Mouse (Mus musculus) thymus, postnatal 14 days (tissue): ENCODE data around the gene Chmp2a.
A peak's percentile ranks its signal among the peaks of the same experiment; 100 is the strongest.

ENCODE experiments used
- DNase-seq: peaks from one replicate; pipeline ENCODE4 v3.0.0; 2021

Chmp2a gene

DNA sequence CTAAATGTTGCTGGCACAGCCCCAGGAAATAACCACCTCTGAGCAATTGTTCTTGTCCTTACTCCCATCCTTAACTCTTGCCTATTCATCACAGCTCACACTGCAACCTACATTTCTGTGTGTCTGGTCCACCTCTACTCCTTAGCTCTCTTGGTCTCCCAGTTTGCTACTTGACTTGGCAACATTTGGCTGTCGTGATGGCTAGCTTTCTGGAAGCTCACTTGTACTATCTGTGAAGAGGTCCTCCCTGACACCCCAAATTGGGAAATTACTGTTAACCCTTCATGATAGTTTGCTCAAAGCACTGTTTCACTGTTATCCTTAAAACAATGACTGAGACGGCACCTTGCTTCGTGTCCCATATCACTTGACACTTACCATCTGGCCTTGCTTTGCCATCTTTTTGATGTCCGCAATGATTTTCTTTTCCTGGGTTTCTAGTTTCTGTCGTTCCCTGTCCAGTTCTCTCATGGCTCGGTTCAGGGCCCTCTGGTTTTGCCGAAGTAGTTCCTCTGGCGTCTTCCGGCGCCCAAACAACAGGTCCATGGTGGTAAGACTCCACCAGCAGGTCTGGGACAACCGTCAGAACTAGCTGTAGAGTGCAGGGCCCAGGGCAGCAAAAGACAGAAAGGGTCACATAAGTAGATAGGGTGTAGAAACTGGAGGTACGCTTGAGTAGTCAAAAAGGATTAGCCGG, 1.0 kb downstream of the Chmp2a start:
- no peak for DNase-seq

DNA sequence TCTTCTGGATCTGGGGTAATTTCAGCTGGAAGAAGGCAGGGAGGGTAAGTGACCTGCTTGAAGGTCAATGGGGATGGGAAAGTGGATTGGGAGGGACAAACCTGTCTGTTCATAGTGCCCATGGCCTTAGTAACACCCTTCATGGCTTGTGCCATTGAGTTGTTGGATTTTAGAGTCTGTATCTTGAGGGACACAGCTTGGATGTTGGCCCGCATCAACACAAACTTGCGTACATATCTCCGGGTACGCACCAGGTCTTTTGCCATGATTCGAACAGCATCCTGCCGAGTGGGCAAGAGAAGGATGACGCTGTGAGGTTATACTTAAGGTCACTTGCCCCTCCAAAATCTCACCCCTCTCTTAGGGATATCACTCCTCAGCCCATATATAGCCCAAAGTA, 2.1 kb downstream of the Chmp2a start:
- no peak for DNase-seq

DNA sequence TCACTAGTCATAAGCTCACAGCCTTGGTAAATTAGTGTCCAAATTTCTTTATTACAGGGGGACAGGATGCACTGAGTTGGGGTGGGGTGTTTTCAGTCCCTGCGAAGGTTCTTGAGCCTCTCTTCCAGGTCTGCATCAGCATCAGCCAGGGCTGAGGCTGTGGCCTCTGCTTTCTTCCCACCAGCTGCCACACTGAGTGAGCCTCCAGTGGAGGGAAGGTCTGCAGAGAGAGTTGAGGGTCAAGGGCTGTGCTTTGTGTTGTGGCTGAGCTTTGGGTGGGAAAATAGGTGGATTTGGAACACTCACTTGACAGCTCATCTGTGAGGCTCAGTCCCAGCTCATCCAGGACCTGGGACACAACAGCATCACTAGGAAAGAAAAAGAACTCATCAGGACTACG, 2.6 kb downstream of the Chmp2a start:
- no peak for DNase-seq

DNA sequence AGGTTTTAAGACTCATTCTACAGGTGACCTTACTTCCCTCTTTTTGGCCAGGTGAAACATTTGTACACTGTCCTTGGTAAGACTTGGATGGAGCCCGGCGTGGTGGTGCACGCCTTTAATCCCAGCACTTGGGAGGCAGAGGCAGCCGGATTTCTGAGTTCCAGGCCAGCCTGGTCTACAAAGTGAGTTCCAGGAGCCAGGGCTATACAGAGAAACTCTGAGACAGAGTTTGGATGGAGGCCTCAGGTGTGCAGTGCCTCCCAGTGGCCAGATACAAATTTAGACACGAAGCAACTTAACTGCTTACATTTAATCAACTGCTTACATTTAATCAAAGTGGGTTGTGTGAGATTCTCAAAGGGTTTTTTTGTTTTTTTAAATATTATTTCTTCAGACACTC, 3.5 kb downstream of the Chmp2a start:
- no peak for DNase-seq

DNA sequence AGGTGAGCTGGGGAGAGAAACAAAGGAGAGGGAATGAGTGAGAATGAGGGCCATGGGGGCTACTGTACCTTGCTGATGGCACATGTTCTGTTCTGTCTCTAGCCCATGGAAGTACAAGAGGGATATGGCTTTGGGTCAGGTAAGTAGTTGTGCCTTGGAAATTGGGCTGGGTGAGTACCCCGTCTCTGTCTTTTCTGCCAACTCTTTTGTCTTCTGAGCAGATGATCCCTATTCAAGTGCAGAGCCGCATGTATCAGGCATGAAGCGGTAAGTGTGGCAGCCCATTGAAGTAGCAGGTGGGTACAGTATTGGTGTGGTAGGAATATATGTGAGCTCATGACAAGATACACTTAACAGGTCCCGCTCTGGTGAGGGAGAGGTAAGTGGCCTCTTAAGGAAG, 5.6 kb downstream of the Chmp2a start:
- no peak for DNase-seq

DNA sequence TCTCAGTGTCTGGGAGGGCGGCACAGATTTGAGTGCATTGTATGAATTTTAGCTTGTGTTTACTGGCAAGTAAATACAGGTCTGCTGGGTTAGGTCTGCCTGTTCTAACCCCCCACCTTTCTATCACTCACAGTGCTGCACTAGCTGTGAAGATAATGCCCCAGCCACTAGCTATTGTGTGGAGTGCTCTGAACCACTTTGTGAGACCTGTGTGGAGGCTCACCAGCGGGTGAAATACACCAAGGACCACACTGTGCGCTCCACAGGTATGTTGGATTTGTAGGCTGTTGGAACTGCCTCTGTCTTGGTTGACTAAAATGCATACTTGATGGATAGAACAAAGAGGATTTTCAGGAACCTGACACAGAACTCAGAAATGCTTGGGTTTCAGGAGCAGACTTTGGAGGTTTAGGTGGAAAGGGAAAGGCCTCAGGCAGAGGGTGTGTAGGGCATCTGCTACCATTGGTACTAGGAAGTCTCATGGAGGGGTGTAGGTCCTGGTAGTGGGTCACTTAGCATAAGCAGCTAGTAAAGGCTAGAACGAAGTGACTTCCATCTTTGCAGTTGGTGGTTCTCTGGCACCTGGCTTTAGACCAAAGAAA, 9.0 kb downstream of the Chmp2a start:
- DNase-seq: no peak

DNA sequence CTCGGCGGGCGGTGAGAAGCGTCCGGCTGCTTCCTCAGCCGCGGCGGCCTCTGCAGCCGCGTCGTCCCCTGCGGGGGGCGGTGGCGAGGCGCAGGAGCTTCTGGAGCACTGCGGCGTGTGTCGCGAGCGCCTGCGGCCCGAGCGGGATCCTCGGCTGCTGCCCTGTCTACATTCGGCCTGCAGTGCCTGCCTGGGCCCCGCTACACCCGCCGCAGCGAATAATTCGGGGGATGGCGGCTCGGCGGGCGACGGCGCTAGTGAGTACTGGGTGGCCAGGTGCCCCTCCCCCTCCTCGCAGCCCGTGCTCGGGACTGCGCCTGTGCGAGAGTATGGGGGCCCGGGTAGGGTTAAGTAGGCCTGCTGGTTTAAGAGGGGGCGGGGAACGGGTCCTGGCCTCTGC, 9.8 kb downstream of the Chmp2a start:
- peak; percentile 89 for DNase-seq

DNA sequence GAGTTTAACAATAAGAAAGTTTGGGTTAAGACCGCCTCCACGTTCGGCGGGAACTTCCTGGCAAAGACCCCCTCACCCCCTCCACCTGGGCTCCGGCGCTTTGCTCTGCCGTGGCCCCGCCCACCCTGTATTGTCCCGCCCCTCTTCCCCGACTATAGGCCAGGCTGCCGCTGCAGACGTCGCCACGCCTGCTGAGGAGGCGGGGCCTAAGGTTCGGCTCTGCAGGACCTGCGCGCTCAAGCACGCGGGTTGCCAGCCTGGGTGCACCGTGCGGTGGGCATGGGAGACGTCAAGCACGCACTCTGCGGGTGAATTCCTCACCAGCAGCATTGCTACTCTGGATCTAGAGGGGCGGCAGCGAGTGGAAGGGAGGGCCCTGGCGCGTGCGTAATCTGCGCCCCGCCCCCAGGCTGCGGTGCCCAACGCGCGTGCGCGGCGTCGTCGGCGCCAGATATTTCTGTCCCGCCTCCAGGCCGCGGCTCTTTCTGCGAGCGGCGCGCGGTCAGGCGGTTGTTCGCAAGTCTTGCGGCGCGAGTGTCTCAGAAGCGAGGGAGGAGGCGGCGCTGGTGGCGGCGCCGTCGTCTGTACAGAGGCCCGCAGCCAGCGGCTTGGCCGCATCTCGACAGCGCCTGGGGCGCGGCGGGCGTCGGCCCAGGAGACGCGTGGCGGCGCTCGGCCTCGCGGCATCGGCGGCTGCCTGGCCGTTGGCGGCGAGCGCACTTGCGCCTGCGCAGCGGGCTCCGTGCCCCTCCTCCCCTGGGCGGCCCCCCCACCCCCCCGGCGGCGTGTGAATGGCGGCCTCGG, 10.5 kb downstream of the Chmp2a start:
- DNase-seq: peak; percentile 95

DNA sequence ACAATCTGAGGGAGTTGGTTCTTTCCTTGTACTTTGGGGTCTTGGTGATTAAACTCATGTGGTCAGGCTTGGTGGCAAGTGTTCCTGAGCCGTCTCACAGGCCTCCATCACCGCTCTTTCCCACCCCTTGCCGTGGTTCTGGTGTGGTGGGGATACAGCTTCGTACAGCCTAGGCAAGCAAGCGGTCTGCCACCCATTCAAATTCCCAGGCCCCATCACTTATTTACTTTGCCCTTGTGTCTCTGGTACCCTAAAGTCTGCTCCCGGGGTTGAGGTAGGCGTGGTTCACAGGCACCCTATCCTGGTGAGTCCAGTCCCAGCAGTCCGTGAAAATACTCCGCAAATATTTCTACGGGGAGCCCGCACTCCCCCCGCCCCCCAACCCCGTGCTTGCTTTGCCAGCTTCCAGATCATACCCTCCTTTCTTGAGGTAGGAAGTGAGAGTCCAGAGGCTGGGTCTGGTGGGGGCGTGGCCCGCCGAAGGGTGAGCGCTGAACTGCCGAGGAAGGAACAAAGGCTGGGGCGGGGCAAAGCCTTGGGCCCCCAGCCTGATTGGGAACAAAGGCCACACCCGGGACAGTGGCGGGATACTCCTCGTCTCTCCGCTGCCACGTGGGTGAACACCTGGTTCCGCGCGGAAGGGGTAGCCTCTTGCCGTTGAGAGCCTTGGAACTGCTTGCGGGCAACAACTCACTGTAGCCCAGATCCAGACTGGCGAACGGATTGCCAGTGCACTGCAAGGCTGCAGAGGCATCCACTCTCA, 11.7 kb downstream of the Chmp2a start:
- peak; percentile 83 for DNase-seq

DNA sequence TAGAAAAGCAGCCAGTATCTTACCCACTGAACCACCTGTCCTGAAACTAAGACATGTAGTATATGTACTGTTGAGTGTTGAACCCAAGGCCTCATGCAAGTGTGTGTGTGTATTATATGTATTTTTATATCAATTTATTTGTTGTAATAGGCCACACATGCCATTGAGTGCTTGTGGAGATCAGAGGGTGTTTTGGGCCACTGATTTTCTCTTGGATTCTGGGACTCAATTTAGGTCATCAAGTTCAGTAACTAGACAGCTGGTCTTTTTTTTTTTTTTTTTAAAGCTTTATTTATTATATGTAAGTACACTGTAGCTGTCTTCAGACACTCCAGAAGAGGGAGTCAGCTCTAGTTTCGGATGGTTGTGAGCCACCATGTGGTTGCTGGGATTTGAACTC, 19.4 kb downstream of the Chmp2a start:
- DNase-seq: no peak

DNA sequence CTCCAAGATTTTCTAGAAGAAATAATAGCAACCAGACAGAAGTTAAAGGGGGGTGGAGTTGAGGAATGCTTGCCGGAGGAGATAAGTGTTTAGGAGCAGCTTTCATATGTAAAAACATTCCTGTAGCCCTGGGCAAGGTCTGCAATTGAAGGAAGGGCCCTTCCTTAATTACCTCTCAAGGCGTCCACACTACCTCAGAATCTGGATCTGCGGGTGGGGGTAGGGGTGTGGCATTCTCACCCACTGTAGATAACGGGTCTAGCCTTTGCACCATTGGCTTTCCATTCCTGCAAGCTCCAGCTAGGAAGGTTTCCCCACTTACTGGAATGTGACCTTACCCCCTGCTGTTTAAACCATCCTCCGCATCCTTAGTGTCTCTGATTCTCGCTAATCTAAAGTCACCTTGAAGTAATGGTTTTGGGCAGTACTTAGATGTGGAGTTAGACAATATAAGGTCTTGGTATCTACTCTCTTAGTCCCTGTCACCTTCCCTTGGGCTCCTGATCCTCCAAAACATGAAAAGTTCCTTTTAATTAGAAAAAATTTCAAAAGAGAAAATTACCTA, 20.2 kb downstream of the Chmp2a start:
- no peak for DNase-seq

DNA sequence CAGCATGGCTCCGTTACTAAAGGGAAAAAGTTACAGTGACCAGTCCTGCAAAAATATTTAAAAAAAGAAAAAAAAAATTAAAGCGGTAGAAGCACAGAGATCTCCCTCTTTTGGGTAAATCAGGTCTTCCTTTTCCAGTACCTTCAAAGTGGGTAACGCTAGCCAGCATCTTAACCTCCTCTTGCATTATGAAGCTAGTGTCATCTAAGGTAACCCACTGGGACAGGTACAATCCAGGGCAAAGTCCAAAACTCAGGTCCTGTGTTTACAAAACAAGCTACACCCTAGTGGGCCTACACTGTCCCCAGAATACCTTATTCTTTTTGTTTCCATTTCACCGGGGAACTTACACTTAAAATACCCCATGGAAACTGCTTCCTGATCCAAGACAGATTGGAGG, 20.9 kb downstream of the Chmp2a start:
- DNase-seq: no peak

DNA sequence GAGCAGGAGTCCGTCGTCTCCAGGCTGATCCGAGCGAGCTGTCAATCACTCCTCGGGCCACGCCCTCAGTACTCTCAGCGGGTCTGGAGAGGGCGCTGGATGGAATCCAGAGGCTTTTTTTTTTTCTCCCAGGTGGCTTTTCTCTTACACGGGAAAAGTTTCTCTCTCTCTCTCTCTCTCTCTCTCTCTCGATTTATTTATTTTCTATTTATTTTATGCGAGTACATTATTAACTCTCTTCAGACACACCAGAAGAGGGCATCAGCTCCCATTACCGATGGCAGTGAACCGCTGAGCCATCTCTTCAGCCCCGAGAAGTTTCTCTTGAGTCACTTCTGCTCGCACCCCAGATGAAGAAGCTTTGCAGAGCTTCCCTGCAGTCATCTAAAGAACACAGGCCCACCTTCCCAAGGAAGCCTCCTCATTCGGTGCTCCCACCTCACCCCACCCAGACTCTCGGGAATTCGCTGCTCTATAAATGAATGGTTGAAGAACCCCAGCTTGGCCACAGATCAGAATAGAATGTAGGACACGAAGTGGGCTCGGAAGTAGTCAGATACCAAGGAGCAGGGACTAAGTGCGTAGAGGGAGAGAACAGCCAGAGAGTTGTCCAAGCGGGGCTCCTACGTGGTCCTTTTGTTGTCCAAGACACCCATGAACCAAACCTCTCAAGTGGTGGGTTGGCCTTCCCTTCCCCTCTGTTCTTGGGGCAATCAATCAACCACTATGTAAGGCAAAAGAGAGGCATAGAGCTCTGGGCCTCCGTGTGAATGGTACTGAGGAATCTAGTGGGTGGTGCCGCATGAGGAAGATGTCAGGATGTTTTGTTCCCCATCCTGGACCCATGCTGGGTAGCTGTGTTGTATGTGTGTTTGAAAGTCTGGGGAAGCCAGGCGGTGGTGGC, 24.4 kb downstream of the Chmp2a start, which contains the start of gene Zbtb45:
TSS of gene Zbtb45 (minus strand) at position 30 of the 904 bp plus-strand sequence.
- peak; percentile 27 for DNase-seq

DNA sequence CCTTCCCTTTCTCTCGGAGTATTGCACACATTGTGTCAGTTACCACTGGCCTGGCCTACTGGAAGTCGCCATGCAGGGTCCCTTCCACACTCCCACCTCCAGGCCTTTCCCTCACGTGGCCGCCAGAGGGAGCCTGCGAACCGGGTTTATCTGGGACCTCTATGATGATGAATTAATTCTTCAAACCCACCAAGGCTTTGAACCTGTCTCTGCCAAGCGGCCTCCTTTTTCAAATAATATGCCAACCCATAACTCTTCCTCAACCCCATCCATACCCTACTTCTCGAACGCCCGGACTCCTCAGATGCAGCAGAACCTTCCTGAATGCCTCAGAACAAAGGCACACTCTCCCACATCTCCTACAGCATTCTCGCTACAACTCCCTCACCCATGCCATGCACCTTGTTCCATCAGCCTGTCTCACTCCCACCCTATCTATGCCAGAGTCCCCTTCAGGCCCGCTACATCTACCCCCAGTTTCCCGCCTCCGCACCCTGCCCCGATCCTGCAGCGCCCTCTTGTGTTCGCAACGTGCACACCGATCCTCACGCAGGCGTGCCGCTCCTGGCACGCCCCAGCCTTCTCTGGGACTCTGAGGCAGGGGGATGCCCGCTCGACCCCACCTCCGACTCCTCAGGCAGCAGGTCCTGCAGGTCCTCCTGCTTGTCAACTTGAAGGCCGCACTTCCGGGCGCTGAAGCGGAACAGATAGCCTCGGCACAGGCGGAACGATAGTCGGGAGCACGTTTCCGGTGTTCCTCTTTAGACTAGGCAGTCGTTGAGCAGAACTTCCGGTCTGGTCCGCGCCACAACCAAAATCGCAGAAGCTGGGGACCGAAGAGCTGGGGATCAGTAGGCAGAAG, 25.2 kb downstream of the Chmp2a start:
- peak; percentile 92 for DNase-seq

DNA sequence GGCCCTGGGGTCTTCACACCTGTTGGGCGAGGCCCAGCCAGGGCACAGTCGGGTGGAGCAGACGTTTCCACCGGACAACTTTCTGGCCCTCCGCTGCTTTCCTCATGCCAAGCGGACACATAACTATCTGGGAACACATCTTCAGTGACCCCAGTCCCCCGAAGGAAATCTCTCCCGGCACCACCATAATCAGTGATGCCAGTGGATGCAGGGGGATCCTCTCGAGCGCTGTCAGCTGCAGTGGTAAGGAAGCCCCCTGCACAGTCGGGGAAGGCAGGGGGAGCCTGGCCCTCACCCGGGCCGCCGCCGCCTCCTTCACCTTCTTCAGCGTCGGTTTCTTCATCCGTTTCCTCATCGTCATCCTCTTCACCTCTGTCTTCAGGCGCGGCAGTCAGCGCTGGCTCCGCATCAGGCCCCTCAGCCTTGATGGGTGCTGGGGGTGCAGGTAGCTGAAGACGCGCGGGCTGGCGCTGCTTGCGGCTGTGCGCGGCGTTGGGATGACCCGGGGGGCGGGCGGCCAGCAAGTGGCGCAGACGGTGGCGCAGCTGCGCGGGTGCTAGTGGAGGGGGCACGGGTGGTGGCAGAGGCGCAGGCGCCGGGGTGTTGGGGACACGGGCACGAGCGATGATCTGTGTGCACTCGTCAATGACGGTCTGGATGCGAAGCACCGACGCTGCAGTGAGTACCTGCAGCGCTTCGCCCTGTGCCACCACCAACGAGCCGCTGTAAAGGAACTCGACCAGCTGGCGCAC, 27.1 kb downstream of the Chmp2a start:
- DNase-seq: no peak

DNA sequence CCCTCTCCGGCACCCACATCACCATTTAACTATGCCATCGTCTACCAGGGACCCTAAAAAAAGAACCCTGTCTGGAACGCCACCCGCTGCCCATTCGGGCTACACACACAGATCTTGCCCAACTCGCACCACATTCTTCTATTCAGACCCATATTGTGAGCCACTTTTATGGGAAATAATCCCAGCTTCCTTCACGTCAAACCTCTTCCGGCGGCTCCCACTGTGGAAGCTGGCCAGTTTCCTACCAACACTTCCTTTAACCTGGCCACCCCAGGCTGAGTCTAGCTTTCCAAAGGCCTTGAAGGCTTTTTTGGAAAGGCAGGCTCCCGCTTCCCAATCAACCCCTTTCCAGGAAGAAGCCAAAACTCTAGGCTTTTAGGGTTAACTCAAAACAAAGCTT, 28.1 kb downstream of the Chmp2a start:
- no peak for DNase-seq

DNA sequence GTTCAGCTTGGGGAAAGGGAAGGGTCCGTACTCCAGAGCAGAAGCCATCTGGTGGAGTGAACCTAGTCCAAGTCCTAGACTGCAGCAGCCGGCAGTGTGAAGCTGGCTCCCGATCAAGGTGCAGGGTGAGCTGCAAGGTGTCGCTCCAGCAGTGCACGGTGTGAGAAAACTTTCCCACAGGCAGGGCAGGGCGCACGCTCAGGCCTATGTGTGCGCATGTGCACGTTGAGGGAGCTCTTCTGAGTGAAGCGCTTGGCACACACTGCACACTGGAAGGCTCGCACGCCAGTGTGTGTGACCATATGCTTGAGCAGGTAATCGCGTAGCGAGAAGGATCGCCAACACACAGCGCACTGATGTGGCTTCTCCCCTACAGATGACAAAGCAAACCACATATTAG, 28.6 kb downstream of the Chmp2a start:
- no peak for DNase-seq

DNA sequence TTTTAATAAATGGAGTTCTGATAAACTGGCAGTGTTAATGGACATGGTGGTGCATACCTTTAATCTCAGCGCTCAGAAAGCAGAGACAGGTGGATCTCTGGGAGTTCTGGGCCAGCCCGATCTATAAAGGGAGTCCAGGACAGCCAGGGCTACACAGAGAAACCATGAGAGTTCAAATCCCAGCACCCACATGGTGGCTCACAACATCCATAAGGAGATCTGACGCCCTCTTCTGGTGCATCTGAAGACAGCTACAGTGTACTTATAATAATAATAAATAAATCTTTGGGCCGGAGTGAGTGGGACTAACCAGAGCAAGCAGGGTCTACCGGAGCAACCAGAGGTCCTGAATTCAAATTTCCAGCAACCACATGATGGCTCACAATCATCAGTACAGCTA, 31.2 kb downstream of the Chmp2a start:
- DNase-seq: no peak

DNA sequence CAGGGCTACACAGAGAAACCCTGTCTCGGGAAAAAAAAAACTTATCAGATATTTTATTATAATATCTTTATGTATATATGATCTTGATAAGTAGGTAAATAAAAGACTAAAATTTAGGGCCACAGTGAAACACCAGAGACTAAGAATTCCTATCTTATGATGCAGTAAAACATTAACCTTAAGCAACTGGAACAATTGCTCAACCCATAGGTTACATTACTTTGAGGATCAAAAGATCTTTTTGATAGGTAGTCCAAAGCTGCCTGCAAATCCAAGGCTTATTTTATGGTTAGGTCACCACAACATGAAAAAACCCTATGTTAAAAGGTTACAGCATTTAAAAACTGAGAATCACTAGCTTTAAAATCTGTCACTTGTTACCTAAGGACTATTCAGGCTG, 33.0 kb downstream of the Chmp2a start:
- no peak for DNase-seq

DNA sequence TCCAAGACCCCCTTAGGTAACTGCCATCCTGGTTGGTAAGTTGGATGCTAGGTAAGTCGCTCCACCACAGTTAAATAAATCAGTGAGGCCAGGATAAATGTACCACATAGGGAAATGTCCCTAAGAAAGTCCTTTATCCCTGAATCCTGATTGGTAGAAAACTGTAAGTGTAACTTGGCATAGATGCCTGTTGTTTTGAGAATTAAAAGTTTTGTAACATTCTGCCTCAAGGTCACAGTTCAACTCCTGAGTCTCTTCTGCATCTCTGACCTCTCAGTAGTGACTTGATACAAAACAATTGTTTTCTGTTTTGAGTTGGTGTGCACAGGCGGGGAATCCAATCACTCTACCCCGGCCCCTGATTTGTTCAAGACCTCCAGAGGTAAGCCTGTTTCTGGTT, 35.8 kb downstream of the Chmp2a start, which contains the start of gene Trim28:
TSS of gene Trim28 (plus strand) at position 264 of the 400 bp plus-strand sequence.
- no peak for DNase-seq
